Mouse (Mus musculus): ENCODE results near the gene Atp8b2.
A peak's percentile ranks its signal among the peaks of the same experiment; 100 is the strongest.

Atp8b2 gene

DNA sequence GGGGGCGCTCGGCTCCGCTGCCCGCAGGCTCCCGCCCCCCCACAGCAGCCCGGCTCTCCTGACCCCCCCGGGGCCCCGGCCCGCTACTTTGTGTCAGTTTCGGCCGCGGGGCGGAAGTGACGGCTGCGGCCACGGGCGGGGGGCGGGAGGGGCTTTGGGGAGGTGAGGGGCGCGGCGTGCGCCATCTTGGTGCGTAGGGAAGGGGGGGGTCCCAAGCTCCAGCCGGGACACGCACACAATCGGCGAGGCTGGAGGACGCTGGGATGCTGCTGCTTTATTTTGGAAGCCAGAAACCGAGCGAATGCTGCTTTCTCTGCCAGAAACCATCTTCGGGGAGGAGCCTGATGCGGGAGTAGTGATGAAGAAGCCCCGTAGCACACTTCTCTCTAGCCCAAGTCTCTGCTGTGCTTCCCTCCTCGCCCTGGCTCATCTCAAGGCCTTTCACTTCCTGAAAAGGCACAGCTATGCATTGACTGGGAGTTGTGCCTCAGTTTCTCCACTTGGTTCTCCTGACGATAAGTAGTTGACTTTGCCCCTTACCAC lies at the start of gene Atp8b2:
Gene Atp8b2 (minus strand): TSS at position 288 of the 543 bp plus-strand sequence.
- peak; percentile 56 to 67 for DNase-seq

DNA sequence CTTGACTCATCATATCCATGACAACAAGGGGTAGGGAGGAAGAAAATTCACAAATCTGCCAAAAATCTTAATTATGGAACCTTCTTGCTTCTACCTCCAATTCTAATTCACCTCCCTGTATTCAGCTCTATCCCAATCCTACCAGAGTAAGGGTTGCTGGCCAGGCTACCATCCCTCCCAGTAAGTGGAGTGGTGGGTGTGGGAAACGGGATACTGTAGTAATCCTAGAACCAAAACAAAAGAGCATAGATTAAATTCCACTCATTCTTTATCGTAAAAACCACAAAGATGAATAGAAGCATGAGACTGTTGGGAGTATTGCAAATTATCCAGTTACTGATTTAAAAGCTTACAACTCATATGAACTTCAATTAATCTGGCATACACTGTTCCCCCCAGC lies 47.0 kb upstream of the Atp8b2 start:
- no peak for DNase-seq

DNA sequence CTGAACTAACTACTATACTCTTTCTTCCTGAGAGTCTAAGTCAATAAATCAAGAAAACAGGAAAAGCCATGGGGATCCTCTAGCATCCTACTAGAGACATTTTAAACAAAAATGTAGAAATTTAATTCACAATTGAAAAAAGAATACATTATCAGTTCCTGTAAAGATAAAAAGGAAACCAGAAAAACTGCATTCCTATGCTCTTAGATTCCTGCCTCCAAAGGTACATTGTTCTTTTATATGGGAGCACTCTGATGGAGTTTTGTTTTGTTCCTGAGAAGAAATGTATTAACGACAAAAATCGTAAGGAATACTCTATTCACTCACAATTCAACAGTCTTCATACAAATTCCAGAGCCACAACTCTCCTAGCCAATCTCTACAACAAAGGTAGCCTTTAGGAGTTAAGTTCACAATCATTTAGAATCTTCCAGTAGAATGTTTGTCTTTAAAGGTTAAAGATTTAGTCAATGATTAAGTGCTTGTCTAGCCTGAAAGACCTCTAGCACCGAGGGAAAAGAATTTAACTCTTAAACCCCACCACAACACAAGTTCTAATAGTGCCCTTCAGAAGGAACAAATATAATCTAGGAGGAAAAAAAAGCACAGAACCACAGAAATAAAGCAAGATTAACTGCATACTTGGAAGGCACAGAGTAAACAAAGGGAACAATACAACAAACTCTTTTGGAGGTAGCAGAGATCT lies 40.9 kb upstream of the Atp8b2 start:
- no peak for DNase-seq

DNA sequence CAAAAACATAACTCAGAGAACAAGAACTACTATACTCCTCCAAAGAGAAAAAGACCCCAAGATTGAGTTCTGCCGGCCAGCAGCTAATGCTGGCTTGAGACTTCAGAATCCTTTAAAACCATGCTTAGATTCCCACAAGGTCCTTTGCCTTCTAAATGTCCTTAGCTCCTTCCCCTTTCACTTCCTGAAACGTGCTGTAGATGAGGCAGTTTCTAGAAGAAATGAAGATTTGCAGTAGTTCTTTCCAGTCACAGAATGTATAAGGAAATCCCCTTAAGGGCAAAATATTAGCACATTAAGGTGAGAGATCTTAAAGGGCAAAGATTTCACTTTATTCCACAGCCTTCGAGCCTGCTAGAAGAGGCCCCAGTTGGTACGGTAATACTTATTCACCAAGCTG lies 36.5 kb upstream of the Atp8b2 start:
- no peak for DNase-seq

DNA sequence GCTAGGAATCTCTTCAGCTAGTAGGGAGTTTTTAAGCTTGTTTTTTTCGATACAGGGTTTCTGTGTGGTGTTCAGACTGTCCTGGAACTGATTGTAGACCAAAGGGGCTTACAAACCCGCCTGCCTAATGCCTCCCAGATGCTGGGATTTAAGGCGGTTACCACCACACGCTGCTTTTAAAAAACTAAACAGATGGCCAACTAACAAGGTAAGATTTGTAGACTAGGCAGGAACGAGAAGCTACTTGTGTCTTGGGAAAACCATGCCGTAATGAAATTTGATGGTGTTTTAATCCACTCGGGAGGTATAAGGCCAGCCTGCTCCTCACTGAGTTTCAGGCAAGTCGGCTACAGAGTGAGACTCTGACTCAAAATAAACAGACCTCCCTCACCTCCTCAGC lies 35.8 kb upstream of the Atp8b2 start:
- no peak for DNase-seq

DNA sequence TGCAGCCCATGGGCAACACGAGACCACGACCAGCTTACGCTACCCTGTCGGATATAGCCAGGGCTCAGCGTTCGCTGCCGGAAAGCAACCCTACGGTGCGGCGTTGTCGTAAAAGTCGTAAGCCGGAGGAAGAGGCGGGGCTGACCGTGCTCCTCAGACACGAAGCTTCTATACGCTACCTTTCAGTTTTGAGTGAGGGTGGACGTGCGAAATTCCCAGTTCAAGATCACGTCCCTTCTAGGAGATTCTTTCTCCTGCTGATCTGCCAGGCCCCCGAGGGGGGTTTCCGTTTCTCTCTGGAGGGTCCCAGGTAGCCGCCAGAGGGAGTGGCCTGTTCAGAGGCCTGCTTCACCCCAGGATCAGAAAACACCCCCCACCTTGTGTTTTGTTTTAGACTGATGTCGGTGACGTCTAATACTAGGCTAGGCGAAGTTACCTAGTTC lies 35.3 kb upstream of the Atp8b2 start, which contains the start of gene Hax1:
Gene Hax1 (minus strand): TSS at position 169 of the 443 bp plus-strand sequence.
- peak; percentile 83 to 91 for DNase-seq

DNA sequence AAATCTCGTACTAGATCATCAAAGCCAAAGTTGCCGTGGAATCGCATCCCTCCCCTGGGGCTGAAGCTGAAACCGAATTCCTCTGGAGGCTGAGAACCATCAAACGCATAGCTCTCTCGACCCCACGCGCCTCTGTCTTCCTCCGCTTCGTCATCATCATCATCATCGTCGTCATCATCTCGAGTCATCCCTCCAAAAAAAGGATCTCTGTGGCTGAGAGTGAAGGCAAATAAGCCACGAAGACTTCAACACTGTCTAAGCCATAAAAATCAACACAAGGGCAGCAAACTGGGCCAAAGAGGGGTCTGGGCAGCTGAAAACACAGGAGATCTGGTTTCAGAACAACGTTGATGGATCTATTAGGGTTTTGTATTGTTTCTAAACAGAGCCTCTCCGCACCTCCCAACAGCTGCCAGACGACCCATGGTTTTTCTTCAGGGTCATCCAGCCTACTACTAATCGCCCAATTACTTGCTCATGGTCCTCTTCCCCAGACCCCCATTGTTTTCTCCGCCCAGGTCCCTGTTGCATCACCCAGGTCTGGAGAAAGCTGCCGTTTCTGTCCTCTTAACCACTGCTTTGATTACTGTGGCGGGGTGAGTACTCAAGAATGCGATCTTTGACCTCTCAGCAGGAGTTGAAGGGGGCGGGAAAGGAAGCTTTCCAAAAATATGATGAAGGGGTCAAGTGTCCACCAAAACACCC lies 34.6 kb upstream of the Atp8b2 start:
- no peak for DNase-seq

DNA sequence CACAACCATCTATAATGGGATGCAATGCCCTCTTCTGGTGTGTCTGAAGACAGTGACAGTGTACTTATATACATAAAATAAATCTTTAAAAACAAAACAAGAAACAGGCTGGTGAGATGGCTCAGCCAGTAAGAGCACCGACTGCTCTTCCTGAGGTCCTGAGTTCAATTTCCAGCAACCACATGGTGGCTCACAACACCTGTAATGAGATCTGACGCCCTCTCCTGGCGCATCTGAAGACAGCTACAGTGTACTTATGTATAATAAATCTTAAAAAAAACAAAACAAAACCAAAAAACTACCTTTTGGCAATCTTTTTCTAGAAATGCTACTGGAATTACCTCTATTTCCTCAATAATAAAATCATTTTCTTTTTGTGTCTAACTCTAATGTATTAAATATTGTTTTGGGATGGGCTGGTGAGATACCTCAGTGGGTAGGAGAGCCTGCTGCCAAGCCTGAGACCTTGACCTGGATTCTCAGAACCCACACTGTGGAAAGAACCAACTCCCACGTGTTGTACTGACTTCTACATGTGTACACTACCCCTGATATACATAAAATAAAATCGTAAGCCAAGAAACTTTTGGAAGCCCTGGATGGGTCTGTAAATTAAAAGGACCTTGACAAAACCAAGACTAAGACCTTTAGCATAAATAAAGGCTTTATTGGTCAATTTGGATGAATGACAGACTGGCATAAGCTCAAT lies 31.7 kb upstream of the Atp8b2 start:
- DNase-seq = no peak

DNA sequence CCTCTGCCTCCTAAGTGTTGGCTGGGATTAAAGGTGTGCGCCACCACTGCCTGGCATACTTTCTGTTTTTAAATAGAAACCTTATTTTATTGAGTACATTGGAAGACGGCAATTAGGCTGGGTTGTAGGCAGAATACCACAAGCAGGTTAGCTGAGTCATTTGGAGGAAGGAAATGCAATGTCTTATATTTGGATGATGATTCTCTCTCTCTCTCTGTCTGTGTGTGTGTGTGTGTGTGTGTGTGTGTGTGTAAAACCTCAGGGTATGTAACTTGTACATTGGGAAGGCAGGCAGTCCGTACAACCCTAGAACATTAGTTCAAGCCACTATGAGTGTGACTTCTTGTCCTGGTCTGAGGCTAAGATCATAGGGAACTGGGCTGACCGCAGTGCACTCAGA lies 24.5 kb upstream of the Atp8b2 start:
- no peak for DNase-seq

DNA sequence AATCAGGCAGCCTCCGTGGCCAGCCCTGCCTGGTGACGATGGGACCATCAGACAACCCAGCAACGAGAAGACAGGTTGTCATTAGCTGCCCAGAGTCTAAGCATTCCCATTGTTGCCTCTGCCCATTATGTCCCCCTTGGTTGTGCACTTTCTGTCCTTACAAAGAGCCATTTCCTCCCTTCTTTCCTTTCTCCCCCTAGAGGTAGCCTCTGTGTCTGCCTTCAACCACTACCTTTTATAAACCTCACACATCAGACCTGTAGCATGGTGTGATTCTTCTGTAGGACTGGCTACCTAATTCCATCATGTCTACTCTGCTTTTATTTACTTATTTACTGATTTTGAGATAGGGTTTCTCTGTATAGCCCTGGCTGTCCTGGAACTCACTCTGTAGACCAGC lies 23.9 kb upstream of the Atp8b2 start:
- DNase-seq = no peak

DNA sequence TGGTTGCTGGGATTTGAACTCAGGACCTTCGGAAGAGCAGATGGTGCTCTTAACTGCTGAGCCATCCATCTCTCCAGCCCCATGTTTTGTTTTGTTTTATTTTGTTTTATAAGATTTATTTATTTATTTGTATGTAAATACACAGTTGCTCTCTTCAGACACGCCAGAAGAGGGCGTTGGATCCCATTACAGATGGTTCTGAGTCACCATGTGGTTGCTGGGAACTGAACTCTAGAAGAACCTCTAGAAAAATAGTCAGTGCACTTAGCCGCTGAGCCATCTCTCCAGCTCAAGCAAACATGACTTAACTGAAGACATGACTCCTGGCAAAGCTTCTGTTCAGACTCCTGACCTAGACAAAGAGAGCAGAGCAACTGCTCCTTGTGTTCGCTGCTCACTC lies 19.1 kb upstream of the Atp8b2 start:
- no peak for DNase-seq

DNA sequence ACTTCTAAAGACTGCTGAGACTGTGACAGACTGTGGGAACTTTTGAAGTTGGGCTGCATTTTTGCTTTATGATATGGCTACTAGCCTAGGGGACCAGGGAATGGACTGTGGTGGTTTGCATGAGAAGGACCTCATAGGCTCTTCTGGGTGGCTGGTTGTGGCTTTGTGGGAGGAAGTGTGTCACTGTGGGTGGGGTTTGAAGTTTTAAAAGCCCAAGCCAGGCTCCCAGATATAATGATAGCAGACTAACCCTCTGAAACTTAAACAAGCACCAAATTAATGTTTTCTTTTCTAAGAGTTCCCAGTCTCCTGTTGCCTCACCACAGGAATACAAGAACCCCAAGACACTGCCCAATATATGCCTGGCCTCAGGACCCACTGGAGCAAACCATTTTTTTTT lies 13.6 kb upstream of the Atp8b2 start:
- DNase-seq = no peak

DNA sequence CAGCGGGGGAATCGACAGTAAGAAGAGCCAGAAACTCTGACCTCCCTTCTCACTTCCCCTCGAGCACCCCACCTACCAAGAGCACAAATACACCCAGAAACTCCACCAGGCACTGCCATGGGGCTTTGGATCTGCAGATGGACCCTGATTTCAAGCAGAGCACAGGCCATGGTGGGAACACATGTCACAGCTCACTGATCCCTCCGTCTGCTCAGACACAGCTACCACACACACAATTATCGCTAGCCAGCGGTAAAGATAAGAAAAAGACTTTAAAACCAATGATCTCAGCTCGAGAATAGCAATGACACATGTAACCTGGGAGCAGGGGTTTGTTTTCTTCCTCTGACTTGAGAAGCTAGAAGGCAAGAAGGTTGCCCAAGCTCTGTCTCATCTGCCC lies 5.2 kb upstream of the Atp8b2 start:
- no peak for DNase-seq

DNA sequence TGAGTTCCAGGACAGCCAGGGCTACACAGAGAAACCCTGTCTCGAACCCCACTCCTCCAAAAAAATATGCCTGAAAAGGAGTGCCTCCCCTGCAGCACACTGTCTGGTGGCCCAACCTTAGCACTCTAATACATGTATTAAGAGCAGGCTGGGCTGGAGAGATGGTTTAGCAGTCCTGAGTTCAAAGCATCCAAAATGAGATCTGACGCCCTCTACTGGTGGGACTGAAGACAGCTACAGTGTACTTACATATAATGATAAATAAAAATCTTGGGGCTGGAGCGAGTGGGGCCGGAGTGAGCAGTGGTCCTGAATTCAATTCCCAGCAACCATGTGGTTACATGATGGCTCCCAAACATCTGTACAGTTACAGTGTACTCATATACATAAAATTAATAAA lies 3.6 kb upstream of the Atp8b2 start:
- no peak for DNase-seq

DNA sequence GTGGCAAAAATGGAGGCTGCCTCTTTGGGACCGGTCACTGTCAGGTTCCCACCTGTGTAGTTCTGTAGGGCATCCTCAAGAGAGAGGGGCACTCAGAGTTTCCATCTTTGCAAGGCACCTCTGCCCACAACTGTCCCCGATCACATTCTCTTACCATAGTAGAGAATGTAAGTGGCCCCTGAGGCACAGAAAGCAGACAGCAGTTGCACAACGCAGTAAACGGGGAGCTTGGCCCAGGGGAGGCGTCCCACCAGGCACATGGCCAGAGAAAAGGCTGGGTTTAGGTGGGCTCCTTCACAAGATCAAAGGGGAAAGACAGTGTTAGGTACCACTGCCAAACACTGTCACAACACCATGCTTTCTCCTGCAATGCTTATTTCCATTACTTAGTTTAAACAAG lies 2.7 kb upstream of the Atp8b2 start:
- DNase-seq = no peak

DNA sequence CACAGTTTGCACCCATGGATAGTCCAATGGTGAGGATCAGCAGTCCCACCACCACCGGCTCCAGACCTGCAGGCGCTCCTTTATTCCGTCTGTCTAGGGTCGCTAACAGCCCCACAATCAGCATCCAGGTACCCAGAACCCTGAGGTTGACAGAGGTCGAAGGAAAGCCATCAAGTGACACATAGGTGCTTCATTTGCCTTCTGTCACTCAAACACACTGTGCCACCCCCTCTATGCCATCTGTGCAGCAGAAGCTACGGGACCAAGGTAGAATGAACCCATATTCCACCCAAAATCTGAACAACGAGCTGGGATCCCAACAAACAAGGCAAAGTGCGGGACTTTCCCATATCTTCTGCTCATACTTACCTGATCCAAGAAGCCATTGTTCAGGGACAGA lies 2.2 kb upstream of the Atp8b2 start:
- no peak for DNase-seq

DNA sequence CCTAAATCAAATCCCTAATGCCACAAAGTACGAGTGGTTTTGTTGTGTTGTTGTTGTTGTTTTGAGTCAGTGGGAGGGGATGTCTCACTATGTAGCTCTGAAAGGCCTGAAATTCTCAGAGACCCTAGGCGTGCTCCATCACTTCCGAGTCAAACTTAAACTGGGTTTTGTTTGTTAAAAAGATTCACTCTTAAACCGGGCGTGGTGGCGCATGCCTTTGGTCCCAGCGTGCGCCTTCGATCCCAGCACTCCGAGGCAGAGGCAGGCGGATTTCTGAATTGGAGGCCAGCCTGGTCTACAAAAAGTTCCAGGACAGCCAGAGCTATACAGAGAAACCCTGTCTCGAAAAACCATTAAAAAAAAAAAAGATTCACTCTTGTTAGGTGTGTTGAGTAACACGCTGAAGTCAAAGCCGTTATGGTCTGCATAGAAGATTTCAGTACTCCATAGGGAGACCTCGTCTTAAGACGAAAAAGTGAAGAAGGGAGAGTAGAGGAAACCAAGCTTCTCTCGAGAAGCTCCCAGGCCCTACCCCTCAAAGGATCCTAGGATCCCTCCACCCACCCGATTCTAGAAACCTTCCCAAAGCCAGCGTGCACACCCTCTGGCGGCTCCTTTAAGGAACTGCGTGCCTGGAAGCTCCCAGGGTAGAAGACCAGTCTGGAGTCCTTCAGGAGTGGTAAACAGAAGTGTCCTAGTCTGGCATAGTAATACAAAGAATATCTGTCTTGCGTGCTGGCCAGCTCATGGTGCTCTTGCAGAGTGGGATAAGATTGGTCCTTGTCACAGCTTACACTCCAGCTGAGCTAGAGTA lies 825 bp upstream of the Atp8b2 start:
- DNase-seq = peak in 1 of 2 experiments; percentile 39

DNA sequence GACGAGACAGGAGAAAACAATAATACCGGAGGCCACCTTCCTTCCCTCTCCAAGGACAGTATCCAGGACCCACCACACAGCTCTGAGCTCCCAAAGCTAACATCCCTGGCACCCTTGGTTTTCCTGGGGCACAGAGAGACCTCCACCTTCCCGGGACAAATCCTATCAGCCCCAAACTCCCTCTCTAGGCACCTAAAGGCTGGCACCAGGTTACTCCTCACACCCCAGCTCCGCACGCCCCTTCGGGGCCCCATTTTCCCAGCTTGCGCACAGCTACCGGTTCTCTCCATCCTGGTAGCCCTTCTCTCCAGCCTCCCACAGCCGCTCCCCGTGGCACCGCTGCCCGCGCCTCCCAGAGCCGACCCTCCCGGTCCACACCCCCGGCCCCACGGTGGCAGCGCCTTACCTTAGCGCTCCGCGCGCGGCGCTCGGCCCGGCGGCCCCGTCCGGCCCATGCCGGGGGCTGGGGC lies 522 bp downstream of the Atp8b2 start:
- DNase-seq = no peak

DNA sequence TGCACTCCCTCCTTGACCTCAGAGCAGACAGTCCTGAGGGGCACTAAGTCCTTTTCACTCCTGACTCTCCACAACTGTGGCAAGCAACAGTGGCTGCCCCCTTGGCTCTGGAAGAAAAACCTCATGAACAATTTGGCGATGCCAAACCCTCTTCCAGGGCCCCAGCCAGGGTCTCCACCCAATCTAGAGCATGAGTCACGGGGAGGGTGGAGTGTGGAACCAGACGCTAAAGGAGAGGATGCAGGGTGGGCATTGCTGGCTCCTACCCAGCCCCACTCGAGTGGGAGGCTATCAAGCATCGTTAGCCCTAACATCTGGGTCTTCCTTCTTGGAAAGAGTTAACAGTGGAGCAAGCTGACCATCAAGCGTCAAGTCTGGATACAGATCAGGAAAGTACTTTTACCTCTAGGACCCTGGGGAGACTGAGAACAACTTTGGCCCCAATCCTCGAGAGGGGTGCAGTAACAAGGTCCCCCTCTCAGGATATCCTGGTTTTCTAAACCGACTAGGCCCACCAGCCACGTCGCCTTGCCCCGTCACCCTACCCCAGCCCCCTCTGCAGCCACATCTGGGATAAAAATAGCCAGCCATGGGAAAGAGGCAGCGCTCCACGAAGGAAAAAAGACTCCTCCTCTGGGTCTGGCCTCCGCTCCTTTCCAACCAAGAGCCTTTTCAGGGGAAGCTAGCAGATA lies 1.1 kb downstream of the Atp8b2 start:
- no peak for DNase-seq

DNA sequence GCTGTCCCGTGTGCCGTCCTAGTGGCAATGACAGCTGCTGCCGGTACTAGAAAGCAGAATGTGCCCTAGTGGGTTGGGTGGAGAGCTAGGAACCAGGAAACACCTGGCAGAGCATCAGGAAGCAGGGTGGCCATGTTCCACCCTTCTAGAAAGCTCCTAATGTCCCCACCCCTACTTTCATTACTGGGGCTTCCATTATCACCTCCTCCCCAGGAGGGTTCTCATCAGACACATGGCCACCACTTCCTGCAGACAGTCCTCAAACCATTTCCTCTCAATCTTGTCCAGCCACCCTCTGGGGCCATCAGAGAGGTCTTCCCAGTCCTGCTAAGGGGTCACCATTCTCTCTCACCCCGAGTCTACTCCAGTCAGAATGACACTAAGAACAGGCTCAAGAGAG lies 1.9 kb downstream of the Atp8b2 start:
- no peak for DNase-seq

DNA sequence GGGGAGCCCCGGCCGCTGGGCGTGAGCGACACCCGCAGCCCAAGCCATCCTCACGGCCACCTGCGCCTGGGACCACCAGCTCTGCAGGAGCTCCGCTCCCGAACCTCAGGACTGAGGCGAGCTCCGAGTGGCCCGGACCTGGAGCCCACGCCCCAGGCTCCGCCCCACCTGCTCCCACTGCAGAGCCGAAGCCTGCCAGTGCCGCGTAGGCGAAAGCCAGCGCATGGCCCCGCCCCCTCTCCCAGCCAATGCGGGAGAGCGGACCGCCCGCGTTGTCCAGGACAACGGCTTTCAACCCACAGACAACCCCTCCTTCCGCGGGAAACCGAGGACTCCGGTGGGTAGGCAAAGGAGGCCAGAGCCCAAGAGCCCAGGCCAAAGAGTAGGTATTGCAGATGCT lies 2.8 kb downstream of the Atp8b2 start:
- DNase-seq = peak; percentile 86 to 87

DNA sequence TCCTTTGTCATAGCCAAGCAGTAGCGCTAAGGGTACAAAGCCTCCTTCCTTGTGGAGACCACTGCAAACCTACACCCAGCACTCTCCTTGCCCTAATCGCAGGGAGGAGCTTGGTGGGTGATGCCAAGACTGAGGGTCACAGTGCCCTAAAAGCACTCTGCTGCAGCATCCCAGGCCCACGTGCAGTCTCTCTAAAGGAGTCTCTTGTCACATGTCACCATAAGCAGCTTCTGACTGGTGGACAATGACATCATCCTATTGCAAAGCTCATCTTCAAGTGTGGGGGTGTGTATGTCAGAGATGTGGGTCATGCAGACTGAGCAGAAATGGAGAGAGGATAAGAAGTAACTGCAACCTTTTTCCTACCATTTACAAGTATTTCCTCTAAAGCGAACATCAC lies 3.9 kb downstream of the Atp8b2 start:
- DNase-seq = no peak
